Mouse (Mus musculus) stomach, postnatal 0 days (tissue): ENCODE results near the gene Bicral. TPM values are rescaled to one million over a fixed set of nuclear protein-coding genes. Genes with fewer than 3 reads are reported as not detected.

Experiments used
- ATAC-seq: fragments of 200-750 bp; cut with Nextera tagmentation; 2 replicates; pipeline ENCODE4 v1.8.0; 2017; ENCODE audit not compliant: low FRiP score, low TSS enrichment
- DNase-seq: peaks from one replicate; pipeline ENCODE4 v3.0.0-alpha.2; 2016; ENCODE audit warnings: low spot score
- H3K27ac ChIP-seq: fragments of 300-500 bp; sonication (generic); replicated peaks from 2 replicates; pipeline ENCODE4 v1.5.1; 2014; ENCODE audit warnings: mild to moderate bottlenecking, control low read depth
- H3K27me3 ChIP-seq: fragments of 300-500 bp; sonication (generic); 2 replicates; pipeline ENCODE4 v1.6.1; 2014; ENCODE audit warnings: low read length; ENCODE audit not compliant: control insufficient read depth, insufficient read depth
- H3K36me3 ChIP-seq: fragments of 300-500 bp; sonication (generic); 2 replicates; pipeline ENCODE4 v1.6.1; 2014; ENCODE audit warnings: low read length, mixed read lengths; ENCODE audit not compliant: control insufficient read depth, insufficient read depth
- H3K4me1 ChIP-seq: fragments of 300-500 bp; sonication (generic); replicated peaks from 2 replicates; pipeline ENCODE4 v1.6.1; 2014; ENCODE audit warnings: antibody characterized with exemption; ENCODE audit not compliant: control insufficient read depth, insufficient read depth
- H3K4me2 ChIP-seq: fragments of 300-500 bp; sonication (generic); replicated peaks from 2 replicates; pipeline ENCODE4 v1.6.1; 2014; ENCODE audit warnings: low read depth, mild to moderate bottlenecking, control low read depth, moderate library complexity
- H3K4me3 ChIP-seq: fragments of 300-500 bp; sonication (generic); 2 replicates; pipeline ENCODE4 v1.5.1; 2014; ENCODE audit warnings: low read depth, low read length, control low read depth
- H3K9ac ChIP-seq: fragments of 300-500 bp; sonication (generic); 2 replicates; pipeline ENCODE4 v1.6.1; 2014; ENCODE audit warnings: mild to moderate bottlenecking, low read length, control low read depth, mixed read lengths
- H3K9me3 ChIP-seq: fragments of 300-500 bp; sonication (generic); 2 replicates; pipeline ENCODE4 v1.6.1; 2016; ENCODE audit warnings: low read length; ENCODE audit not compliant: control insufficient read depth
- CTCF ChIP-seq: IDR thresholded peaks from 2 replicates; pipeline ENCODE4 v1.5.1; 2016; ENCODE audit warnings: antibody characterized with exemption, low read depth, mild to moderate bottlenecking, moderate library complexity
- EP300 ChIP-seq: optimal IDR thresholded peaks from 2 replicates; pipeline ENCODE3; 2016; ENCODE audit warnings: antibody characterized with exemption
- WGBS: fragments of 180-500 bp; shearing (Covaris S2); extraction: QIAGEN DNeasy Blood & Tissue Kit; methylation state at CpG from one replicate; pipeline ENCODE4 v1.1.7; 2014; 5-methylcytosine and 5-hydroxymethylcytosine counted together
- polyA plus RNA-seq: library from polyadenylated mRNA; unstranded; fragments of >200 nt; fragmentation: Nextera tagmentation; extraction: Ambion mirVana; gene quantifications from 2 replicates; pipeline ENCODE4 v1.2.1, GENCODE M21; 2015

Gene Bicral
- polyA plus RNA-seq, 1 experiment from 2014 or later: 2.3 TPM

DNA sequence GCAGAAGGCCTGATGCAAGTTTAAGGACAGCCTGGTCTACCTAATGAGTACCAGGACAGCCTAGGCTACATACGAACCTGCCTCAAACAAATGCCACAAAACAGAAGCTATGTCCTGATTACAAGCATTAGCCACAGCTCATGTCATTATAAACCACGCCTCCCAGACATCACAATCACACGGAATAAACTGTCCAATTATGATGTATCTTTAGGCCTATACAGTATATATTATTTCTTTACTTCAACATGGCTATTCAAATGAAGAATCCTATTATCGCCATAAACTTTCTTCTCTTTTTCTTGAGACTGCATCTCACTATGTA is 25.3 kb downstream of the Bicral start:
- H3K4me3 ChIP-seq: no peak overlapping the region
- DNase-seq: no peak
- no peak for ATAC-seq
- TF ChIP-seq EP300: no peak
- TF ChIP-seq CTCF: no peak
- peaks cover 5% of the 10 kb centered on the region; the same call in 1 of the 2 replicates for H3K36me3 ChIP-seq
- no peaks in the 10 kb centered on the region for H3K27me3 ChIP-seq
- H3K9me3 ChIP-seq: no peaks in the 10 kb centered on the region
- 79% methylated on average over 4 of the region's 4 CpGs for WGBS
- H3K9ac ChIP-seq: no peak overlapping the region
- peak overlapping the region; percentile 53; the same call in 1 of the 2 replicates for H3K27ac ChIP-seq
- H3K4me2 ChIP-seq: no peak overlapping the region
- no peaks in the 10 kb centered on the region for H3K4me1 ChIP-seq

- no peak for DNase-seq
- peaks cover 8% of the 10 kb centered on the region; the same call in 1 of the 2 replicates for H3K36me3 ChIP-seq
- no peak overlapping the region for H3K9ac ChIP-seq
- H3K4me2 ChIP-seq: no peak overlapping the region
- H3K27ac ChIP-seq: peak overlapping the region; percentile 53; the same call in 1 of the 2 replicates
- TF ChIP-seq CTCF (no peak), EP300 (no peak)
- H3K27me3 ChIP-seq: no peaks in the 10 kb centered on the region
- no peak; the same call in 1 of the 2 replicates for ATAC-seq
- WGBS: 50% methylated on average over 11 of the region's 11 CpGs
- no peaks in the 10 kb centered on the region for H3K4me1 ChIP-seq
- no peak overlapping the region for H3K4me3 ChIP-seq
- no peaks in the 10 kb centered on the region for H3K9me3 ChIP-seq
Observed at GRCm38 (mm10) chr17:46832101-46832980, 25.9 kb downstream of the Bicral start.

GRCm38 (mm10) chr17:46829856-46830535 is 28.3 kb downstream of the Bicral start:
- Histone ChIP-seq H3K4me3 (no peak overlapping the region), H3K27me3 (no peaks in the 10 kb centered on the region), H3K9ac (no peak overlapping the region), H3K27ac (no peak overlapping the region), H3K4me1 (no peaks in the 10 kb centered on the region), H3K9me3 (no peaks in the 10 kb centered on the region), H3K4me2 (no peak overlapping the region), H3K36me3 (peaks cover 18% of the 10 kb centered on the region)
- WGBS: 85% methylated on average over 11 of the region's 11 CpGs
- ATAC-seq (no peak), DNase-seq (no peak)
- no peak for TF ChIP-seq CTCF
- TF ChIP-seq EP300: no peak

DNA sequence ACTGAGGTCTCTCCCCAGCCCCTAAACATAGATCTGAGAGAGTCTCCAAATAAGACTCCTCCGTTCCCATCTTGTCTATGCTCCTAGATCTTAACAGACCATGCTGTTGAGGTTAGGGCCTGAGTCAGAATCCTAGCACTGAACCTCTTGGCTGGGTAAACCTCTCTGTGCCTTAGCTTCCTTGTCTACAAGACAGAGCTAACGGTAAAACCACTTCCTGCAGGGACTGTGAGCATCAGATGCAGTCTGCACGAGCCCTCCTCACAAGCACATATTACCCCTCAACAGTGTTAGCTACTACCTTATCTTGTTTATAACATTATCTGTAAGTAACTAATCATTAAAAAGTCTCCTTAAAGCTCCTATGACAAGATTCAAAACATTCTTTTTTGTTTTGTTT is 29.3 kb downstream of the Bicral start:
- ATAC-seq (no peak), DNase-seq (no peak)
- Histone ChIP-seq H3K9me3 (no peaks in the 10 kb centered on the region), H3K27ac (no peak overlapping the region), H3K4me3 (no peak overlapping the region), H3K36me3 (peaks cover 24% of the 10 kb centered on the region), H3K4me2 (no peak overlapping the region), H3K27me3 (no peaks in the 10 kb centered on the region), H3K9ac (no peak overlapping the region), H3K4me1 (no peaks in the 10 kb centered on the region)
- TF ChIP-seq EP300 (no peak), CTCF (no peak)
- 88% methylated on average over 3 of the region's 3 CpGs for WGBS

DNA sequence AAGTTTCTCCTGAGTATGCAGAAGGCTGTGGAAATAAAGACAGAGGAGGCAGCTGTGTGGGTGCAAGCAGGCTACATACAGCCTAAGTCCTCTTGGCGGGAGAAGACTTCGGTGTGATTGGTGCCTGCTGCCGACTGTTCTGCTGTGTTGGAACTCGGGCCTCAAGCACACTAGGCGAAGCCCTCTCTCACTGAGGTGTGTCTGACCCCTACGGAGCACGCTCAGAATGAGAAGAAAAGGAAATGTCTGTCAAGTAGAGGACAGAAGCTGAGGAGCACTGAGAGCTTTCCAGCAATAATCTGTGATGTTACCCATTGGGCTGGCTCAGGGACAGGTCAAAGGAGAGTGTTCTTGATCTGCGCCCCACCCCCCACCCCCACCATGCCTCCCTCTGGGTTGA is 35.2 kb downstream of the Bicral start:
- Histone ChIP-seq H3K36me3 (peaks cover 27% of the 10 kb centered on the region), H3K27me3 (no peaks in the 10 kb centered on the region), H3K4me3 (no peak overlapping the region), H3K4me1 (no peaks in the 10 kb centered on the region), H3K4me2 (no peak overlapping the region), H3K9me3 (no peaks in the 10 kb centered on the region), H3K27ac (no peak overlapping the region), H3K9ac (no peak overlapping the region)
- no peak for TF ChIP-seq CTCF
- no peak for TF ChIP-seq EP300
- DNase-seq (no peak), ATAC-seq (no peak)
- 92% methylated on average over 8 of the region's 8 CpGs for WGBS

DNA sequence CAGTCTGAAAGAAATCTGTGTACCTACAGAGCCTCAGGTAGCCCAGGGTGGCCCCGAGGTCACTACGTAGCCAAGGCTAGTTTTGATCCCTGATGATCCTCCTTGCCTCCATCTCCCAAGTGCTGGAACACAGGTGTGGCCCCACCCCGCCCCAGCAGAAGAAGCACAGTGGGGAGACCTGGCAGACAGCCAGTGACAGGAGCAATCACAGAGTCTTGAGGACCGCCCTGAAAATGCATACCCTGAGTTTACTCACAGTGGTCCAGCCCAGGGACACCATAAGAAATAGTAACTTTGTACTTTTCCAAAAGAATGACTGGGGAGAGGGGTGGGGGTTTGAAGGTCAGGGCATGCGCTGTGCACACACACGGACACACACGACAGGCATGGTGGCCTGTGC is 37.7 kb downstream of the Bicral start:
- ATAC-seq (no peak), DNase-seq (no peak)
- H3K4me3 ChIP-seq: no peak overlapping the region
- H3K27ac ChIP-seq: no peak overlapping the region
- TF ChIP-seq CTCF: no peak
- TF ChIP-seq EP300: no peak
- peaks cover 22% of the 10 kb centered on the region for H3K36me3 ChIP-seq
- H3K4me1 ChIP-seq: no peaks in the 10 kb centered on the region
- H3K9me3 ChIP-seq: no peaks in the 10 kb centered on the region
- no peaks in the 10 kb centered on the region for H3K27me3 ChIP-seq
- no peak overlapping the region for H3K4me2 ChIP-seq
- WGBS: 86% methylated on average over 7 of the region's 7 CpGs
- no peak overlapping the region for H3K9ac ChIP-seq
